Mouse (Mus musculus) embryonic facial prominence, embryonic 11.5 days (tissue): ENCODE data around the gene Celf5. TPM values are rescaled to one million over a fixed set of nuclear protein-coding genes. Genes with fewer than 3 reads are reported as not detected.

Source experiments
- ATAC-seq: fragments of 200-750 bp; cut with Nextera tagmentation; replicated peaks from 2 replicates; pipeline ENCODE4 v1.8.0; 2017; ENCODE audit warnings: low read depth; ENCODE audit not compliant: insufficient number of reproducible peaks, low FRiP score, low TSS enrichment
- DNase-seq: peaks from one replicate; pipeline ENCODE4 v3.0.0-alpha.2; 2015; ENCODE audit warnings: low spot score
- H3K27ac ChIP-seq: fragments of 300-500 bp; sonication (generic); replicated peaks from 2 replicates; pipeline ENCODE4 v1.5.1; 2014; ENCODE audit warnings: mild to moderate bottlenecking, low read depth, low read length, control low read depth
- H3K27me3 ChIP-seq: fragments of 300-500 bp; sonication (generic); 2 replicates; pipeline ENCODE4 v1.6.1; 2014; ENCODE audit warnings: mild to moderate bottlenecking, low read length, moderate library complexity, mixed read lengths; ENCODE audit not compliant: control insufficient read depth, insufficient read depth
- H3K36me3 ChIP-seq: fragments of 300-500 bp; sonication (generic); replicated peaks from 2 replicates; pipeline ENCODE4 v1.6.1; 2014; ENCODE audit warnings: low read depth, mild to moderate bottlenecking, low read length, moderate library complexity, mixed read lengths; ENCODE audit not compliant: control insufficient read depth, insufficient read depth
- H3K4me1 ChIP-seq: fragments of 300-500 bp; sonication (generic); 2 replicates; pipeline ENCODE4 v1.6.1; 2014; ENCODE audit warnings: low read length, mixed read lengths; ENCODE audit not compliant: control insufficient read depth, insufficient read depth
- H3K4me2 ChIP-seq: fragments of 300-500 bp; sonication (generic); 2 replicates; pipeline ENCODE4 v1.6.1; 2014; ENCODE audit warnings: low read depth, mild to moderate bottlenecking, control low read depth, low read length, moderate library complexity
- H3K4me3 ChIP-seq: fragments of 300-500 bp; sonication (generic); 2 replicates; pipeline ENCODE4 v1.5.1; 2014; ENCODE audit warnings: low read depth, low read length, control low read depth
- H3K9ac ChIP-seq: fragments of 300-500 bp; sonication (generic); replicated peaks from 2 replicates; pipeline ENCODE4 v1.6.1; 2014; ENCODE audit warnings: mild to moderate bottlenecking, control low read depth, low read length
- H3K9me3 ChIP-seq: fragments of 300-500 bp; sonication (generic); replicated peaks from 2 replicates; pipeline ENCODE4 v1.6.1; 2016; ENCODE audit warnings: mild to moderate bottlenecking, low read length, inconsistent platforms, mixed read lengths; ENCODE audit not compliant: control insufficient read depth
- WGBS: fragments of 180-500 bp; shearing (Covaris S2); extraction: QIAGEN DNeasy Blood & Tissue Kit; methylation state at CpG from one replicate; pipeline ENCODE4 v1.1.7; 2014; 5-methylcytosine and 5-hydroxymethylcytosine counted together
- polyA plus RNA-seq: library from polyadenylated mRNA; unstranded; fragments of >200 nt; fragmentation: Nextera tagmentation; extraction: Ambion mirVana; gene quantifications from 2 replicates; pipeline ENCODE4 v1.2.1, GENCODE M21; 2014

Gene Celf5
- polyA plus RNA-seq, 1 experiment from 2014 or later = 2.5 TPM

- Histone ChIP-seq H3K36me3 (no peaks in the 10 kb centered on the region; the same call in 1 of the 2 replicates), H3K4me1 (peaks cover 7% of the 10 kb centered on the region), H3K9ac (no peak overlapping the region), H3K27me3 (no peaks in the 10 kb centered on the region), H3K27ac (no peak overlapping the region), H3K4me3 (no peak overlapping the region), H3K9me3 (no peaks in the 10 kb centered on the region), H3K4me2 (0 out of 2 replicates have a peak overlapping the region, but pooled peaks have one; percentile 16)
- ATAC-seq (no peak), DNase-seq (peak; percentile 44)
Measured at GRCm38 (mm10) chr10:81414682-81415081, 67.8 kb downstream of the Celf5 start.

- H3K4me1 ChIP-seq = peaks cover 11% of the 10 kb centered on the region
Measured at GRCm38 (mm10) chr10:81413310-81414261, 68.9 kb downstream of the Celf5 start.

GRCm38 (mm10) chr10:81412586-81413309 is 69.8 kb downstream of the Celf5 start:
- Histone ChIP-seq H3K9ac (no peak overlapping the region), H3K27ac (no peak overlapping the region), H3K27me3 (no peaks in the 10 kb centered on the region), H3K9me3 (no peaks in the 10 kb centered on the region), H3K4me2 (no peak overlapping the region), H3K4me3 (no peak overlapping the region), H3K4me1 (peaks cover 16% of the 10 kb centered on the region), H3K36me3 (no peaks in the 10 kb centered on the region; the same call in 1 of the 2 replicates)
- DNase-seq = no peak
- WGBS = 76% methylated on average over 16 of the region's 16 CpGs
- no peak for ATAC-seq

More at GRCm38 (mm10) chr10:81413310-81414261, 68.9 kb downstream of the Celf5 start:
- H3K36me3 ChIP-seq = no peaks in the 10 kb centered on the region; the same call in 1 of the 2 replicates
- H3K27me3 ChIP-seq = no peaks in the 10 kb centered on the region
- no peaks in the 10 kb centered on the region for H3K9me3 ChIP-seq
- DNase-seq = peak; percentile 76
- ATAC-seq = no peak
- peak overlapping the region; percentile 25; the same call in 1 of the 2 replicates for H3K27ac ChIP-seq
- peak overlapping the region; percentile 30 for H3K9ac ChIP-seq
- 26% methylated on average over 26 of the region's 26 CpGs for WGBS
- no peak overlapping the region for H3K4me3 ChIP-seq
- H3K4me2 ChIP-seq = 0 out of 2 replicates have a peak overlapping the region, but pooled peaks have one; percentile 19

- no peak overlapping the region for H3K4me2 ChIP-seq
- ATAC-seq (no peak), DNase-seq (no peak)
- H3K9me3 ChIP-seq = no peaks in the 10 kb centered on the region
- H3K36me3 ChIP-seq = no peaks in the 10 kb centered on the region; the same call in 1 of the 2 replicates
- H3K4me1 ChIP-seq = peaks cover 17% of the 10 kb centered on the region
- WGBS = 80% methylated on average over 18 of the region's 18 CpGs
- peak overlapping the region; percentile 32; the same call in 1 of the 2 replicates for H3K27ac ChIP-seq
- no peaks in the 10 kb centered on the region; the same call in 1 of the 2 replicates for H3K27me3 ChIP-seq
- H3K9ac ChIP-seq = no peak overlapping the region
- no peak overlapping the region for H3K4me3 ChIP-seq
Measured at GRCm38 (mm10) chr10:81411471-81412400, 70.8 kb downstream of the Celf5 start.

- Histone ChIP-seq H3K36me3 (no peaks in the 10 kb centered on the region; the same call in 1 of the 2 replicates), H3K9ac (no peak overlapping the region), H3K4me1 (peaks cover 17% of the 10 kb centered on the region), H3K9me3 (no peaks in the 10 kb centered on the region), H3K27ac (peak overlapping the region; percentile 32; the same call in 1 of the 2 replicates), H3K27me3 (no peaks in the 10 kb centered on the region; the same call in 1 of the 2 replicates), H3K4me3 (no peak overlapping the region), H3K4me2 (no peak overlapping the region)
- ATAC-seq = no peak
- no peak for DNase-seq
- WGBS = 79% methylated on average over 9 of the region's 9 CpGs
Measured at GRCm38 (mm10) chr10:81410981-81411380, 71.5 kb downstream of the Celf5 start.

- H3K27ac ChIP-seq = no peak overlapping the region
- WGBS = 71% methylated on average over 4 of the region's 4 CpGs
- DNase-seq (no peak), ATAC-seq (no peak)
- no peak overlapping the region for H3K4me2 ChIP-seq
- no peaks in the 10 kb centered on the region; the same call in 1 of the 2 replicates for H3K36me3 ChIP-seq
- H3K27me3 ChIP-seq = no peaks in the 10 kb centered on the region; the same call in 1 of the 2 replicates
- H3K4me1 ChIP-seq = peaks cover 17% of the 10 kb centered on the region
- no peak overlapping the region for H3K9ac ChIP-seq
- H3K9me3 ChIP-seq = no peaks in the 10 kb centered on the region
- no peak overlapping the region for H3K4me3 ChIP-seq
Measured at GRCm38 (mm10) chr10:81410350-81410749, 72.2 kb downstream of the Celf5 start.

GRCm38 (mm10) chr10:81409330-81409729 is 73.2 kb downstream of the Celf5 start:
- 10% methylated on average over 8 of the region's 8 CpGs for WGBS
- no peaks in the 10 kb centered on the region for H3K9me3 ChIP-seq
- H3K9ac ChIP-seq = no peak overlapping the region
- H3K4me2 ChIP-seq = no peak overlapping the region
- peaks cover 17% of the 10 kb centered on the region for H3K4me1 ChIP-seq
- H3K27me3 ChIP-seq = no peaks in the 10 kb centered on the region; the same call in 1 of the 2 replicates
- peak overlapping the region; percentile 41; the same call in 1 of the 2 replicates for H3K27ac ChIP-seq
- DNase-seq (peak; percentile 49), ATAC-seq (no peak)
- H3K4me3 ChIP-seq = no peak overlapping the region
- no peaks in the 10 kb centered on the region; the same call in 1 of the 2 replicates for H3K36me3 ChIP-seq
